Mouse (Mus musculus): Measurements from ENCODE around the gene Asah2.
A peak's percentile ranks its signal among the peaks of the same experiment; 100 is the strongest.
"Not testable (repeated sequence)": the region's sequence is repeated elsewhere in the genome, so short reads cannot be mapped to it uniquely, and the experiment has no call there.

Asah2 gene

GRCm38 (mm10) chr19:32102976-32103300 lies 5.1 kb downstream of the Asah2 start:
- DNase-seq (ENCODE audit: low spot score in 2 of 2) = peak; percentile 28 to 41

GRCm38 (mm10) chr19:32102294-32102975 lies 5.6 kb downstream of the Asah2 start:
- DNase-seq (ENCODE audit: low spot score in 2 of 2) = no peak

GRCm38 (mm10) chr19:32098582-32098981 lies 9.4 kb downstream of the Asah2 start:
- no peak for DNase-seq (ENCODE audit: low spot score in 2 of 2)

- DNase-seq (ENCODE audit: low spot score in 2 of 2) = no peak
Observed at GRCm38 (mm10) chr19:32092358-32092757, 15.7 kb downstream of the Asah2 start.

- no peak for DNase-seq (ENCODE audit: low spot score in 2 of 2)
Observed at GRCm38 (mm10) chr19:32090804-32091203, 17.2 kb downstream of the Asah2 start.

GRCm38 (mm10) chr19:32088570-32088969 lies 19.4 kb downstream of the Asah2 start:
- no peak for DNase-seq (ENCODE audit: low spot score in 2 of 2)

- no peak for DNase-seq (ENCODE audit: low spot score in 2 of 2)
Observed at GRCm38 (mm10) chr19:32087736-32088470, 20.1 kb downstream of the Asah2 start.

- DNase-seq (ENCODE audit: low spot score in 2 of 2) = not testable (repeated sequence)
Observed at GRCm38 (mm10) chr19:32084813-32085212, 23.2 kb downstream of the Asah2 start.

GRCm38 (mm10) chr19:32070340-32070739 lies 37.7 kb downstream of the Asah2 start:
- no peak for DNase-seq (ENCODE audit: low spot score in 2 of 2)

GRCm38 (mm10) chr19:32069598-32069997 lies 38.4 kb downstream of the Asah2 start:
- DNase-seq (ENCODE audit: low spot score in 2 of 2) = no peak

GRCm38 (mm10) chr19:32067669-32068068 lies 40.3 kb downstream of the Asah2 start:
- DNase-seq (ENCODE audit: low spot score in 2 of 2) = no peak

- DNase-seq (ENCODE audit: low spot score in 2 of 2) = no peak
Observed at GRCm38 (mm10) chr19:32061294-32061693, 46.7 kb downstream of the Asah2 start.

GRCm38 (mm10) chr19:32056252-32056651 lies 51.8 kb downstream of the Asah2 start:
- no peak for DNase-seq (ENCODE audit: low spot score in 2 of 2)

GRCm38 (mm10) chr19:32055725-32056124 lies 52.3 kb downstream of the Asah2 start:
- no peak for DNase-seq (ENCODE audit: low spot score in 2 of 2)

- no peak for DNase-seq (ENCODE audit: low spot score in 2 of 2)
Observed at GRCm38 (mm10) chr19:32051251-32051650, 56.8 kb downstream of the Asah2 start.

GRCm38 (mm10) chr19:32032881-32033280 lies 75.1 kb downstream of the Asah2 start:
- no peak for DNase-seq (ENCODE audit: low spot score in 2 of 2)

GRCm38 (mm10) chr19:32030430-32030829 lies 77.6 kb downstream of the Asah2 start:
- peak; percentile 14 to 64 for DNase-seq (ENCODE audit: low spot score in 2 of 2)

- DNase-seq (ENCODE audit: low spot score in 2 of 2) = no peak
Observed at GRCm38 (mm10) chr19:32025443-32025842, 82.6 kb downstream of the Asah2 start.

- DNase-seq (ENCODE audit: low spot score in 2 of 2) = no peak
Observed at GRCm38 (mm10) chr19:32019722-32020121, 88.3 kb downstream of the Asah2 start.

- DNase-seq (ENCODE audit: low spot score in 2 of 2) = no peak
Observed at GRCm38 (mm10) chr19:32018585-32018984, 89.4 kb downstream of the Asah2 start.

- DNase-seq (ENCODE audit: low spot score in 2 of 2) = no peak
Observed at GRCm38 (mm10) chr19:32018053-32018452, 90.0 kb downstream of the Asah2 start.

GRCm38 (mm10) chr19:32002623-32003022 lies 105.4 kb downstream of the Asah2 start:
- no peak for DNase-seq (ENCODE audit: low spot score in 2 of 2)

GRCm38 (mm10) chr19:31996916-31997315 lies 111.1 kb downstream of the Asah2 start:
- no peak for DNase-seq (ENCODE audit: low spot score in 2 of 2)
